ENCODE assay signal across 16 mouse cellular contexts in genomic region chr2:47832493-47832892, GRCm38 (mm10).
"Had no signal": no experiment of that assay in that cellular context is flagged by ENCODE, and none has a peak within 500 bp of the region (broad histone marks: within the 10 kb centered on the region; RNA-seq: fewer than 3 reads in every experiment).

No protein-coding gene starts in this region.

- H3K4me1 ChIP-seq: kidney, embryonic 15.5 days; limb, embryonic 12.5 days; limb, embryonic 15.5 days; midbrain, embryonic 12.5 days; midbrain, embryonic 15.5 days had no signal

- ATAC-seq: liver, postnatal 0 days; lung, postnatal 0 days; midbrain, embryonic 15.5 days had no signal

- H3K9me3 ChIP-seq: kidney, embryonic 15.5 days; limb, embryonic 12.5 days; limb, embryonic 15.5 days; midbrain, embryonic 12.5 days; midbrain, embryonic 15.5 days had no signal

- DNase-seq: kidney, postnatal 10 days; kidney, postnatal 36 days; left cerebral cortex, postnatal 4 days; liver, postnatal 0 days; lung, embryonic 14.5 days; thymus, adult 18-20 months; thymus, postnatal 36 days had no signal

- H3K9ac ChIP-seq: kidney, embryonic 15.5 days; limb, embryonic 12.5 days; limb, embryonic 15.5 days; liver, embryonic 14.5 days; liver, postnatal 0 days; lung, embryonic 14.5 days; midbrain, embryonic 12.5 days; midbrain, embryonic 15.5 days had no signal

- H3K4me2 ChIP-seq: kidney, embryonic 15.5 days; limb, embryonic 12.5 days; limb, embryonic 15.5 days; liver, embryonic 11.5 days; lung, embryonic 14.5 days; midbrain, embryonic 12.5 days; midbrain, embryonic 15.5 days had no signal

- H3K27me3 ChIP-seq: kidney, embryonic 15.5 days; limb, embryonic 12.5 days; limb, embryonic 15.5 days; midbrain, embryonic 12.5 days; midbrain, embryonic 15.5 days had no signal

- H3K4me3 ChIP-seq: kidney, embryonic 15.5 days; limb, embryonic 12.5 days; limb, embryonic 15.5 days; midbrain, embryonic 12.5 days; midbrain, embryonic 15.5 days had no signal

- H3K36me3 ChIP-seq: kidney, embryonic 15.5 days; limb, embryonic 12.5 days; limb, embryonic 15.5 days; midbrain, embryonic 12.5 days; midbrain, embryonic 15.5 days had no signal

- H3K27ac ChIP-seq: kidney, embryonic 15.5 days; limb, embryonic 12.5 days; limb, embryonic 15.5 days; liver, embryonic 14.5 days; macrophage; midbrain, embryonic 12.5 days; midbrain, embryonic 15.5 days had no signal
